Mouse (Mus musculus): ENCODE results near the gene Prkcb.

- TF ChIP-seq POLR2A (IDR thresholded peaks at IDR 0.05; ENCODE audit: borderline replicate concordance, extremely low read depth, low read depth, low read length) (no peak), CTCF (IDR thresholded peaks at IDR 0.05; ENCODE audit: insufficient read depth, low read length) (no peak)
These were observed 296.0 kb downstream of the Prkcb start for GRCm38 (mm10) chr7:122584421-122585151.

All from lung, adult 2 months (tissue).